Mouse (Mus musculus): ENCODE results near the gene Gm27029. TPM values are rescaled to one million over a fixed set of nuclear protein-coding genes. Genes with fewer than 3 reads are reported as not detected.
"Not testable (repeated sequence)": the region's sequence is repeated elsewhere in the genome, so short reads cannot be mapped to it uniquely, and the experiment has no call there.

Gm27029 gene
- polyA plus RNA-seq, 1 experiment from 2014 or later, result 9.3 TPM

- ATAC-seq (ENCODE audit: low FRiP score), result peak; percentile 1; the same call in 1 of the 2 replicates
- not testable (repeated sequence) for H3K9ac ChIP-seq (ENCODE audit: low read depth, low read length); H3K27ac ChIP-seq (ENCODE audit: low read depth, low read length); H3K36me3 ChIP-seq (ENCODE audit: control insufficient read depth, insufficient read depth, low read length); H3K27me3 ChIP-seq (ENCODE audit: control insufficient read depth, insufficient read depth, low read length); H3K4me1 ChIP-seq (replicated peaks; ENCODE audit: control insufficient read depth, insufficient read depth, low read length); H3K4me2 ChIP-seq (replicated peaks; ENCODE audit: low read depth, low read length); H3K9me3 ChIP-seq (ENCODE audit: control insufficient read depth, low read length); DNase-seq (ENCODE audit: low spot score)
- peak overlapping the region; percentile 88; the same call in 1 of the 2 replicates for H3K4me3 ChIP-seq (ENCODE audit: low read depth, low read length)
- WGBS, result 38% methylated on average over 14 of the region's 15 CpGs
Measured at GRCm38 (mm10) chr11:101441450-101442126, 17.0 kb upstream of the Gm27029 start.

DNA sequence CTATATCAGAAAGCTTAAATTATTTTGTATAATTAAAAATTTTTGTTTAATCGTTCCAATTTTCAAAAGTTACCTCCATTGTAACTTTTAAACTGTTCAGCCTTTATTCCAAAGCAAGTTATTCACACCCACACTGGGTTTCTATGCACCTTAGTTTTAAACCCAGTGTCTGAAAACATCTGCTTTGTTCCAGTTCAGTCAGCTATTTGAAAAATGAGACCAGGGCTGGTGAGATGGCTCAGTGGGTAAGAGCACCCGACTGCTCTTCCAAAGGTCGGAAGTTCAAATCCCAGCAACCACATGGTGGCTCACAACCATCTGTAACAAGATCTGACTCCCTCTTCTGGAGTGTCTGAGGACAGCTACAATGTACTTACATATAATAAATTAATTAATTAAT, 13.4 kb upstream of the Gm27029 start:
- not testable (repeated sequence) for DNase-seq (ENCODE audit: low spot score); H3K36me3 ChIP-seq (ENCODE audit: control insufficient read depth, insufficient read depth, low read length); H3K9ac ChIP-seq (ENCODE audit: low read depth, low read length); H3K9me3 ChIP-seq (ENCODE audit: control insufficient read depth, low read length); H3K27me3 ChIP-seq (ENCODE audit: control insufficient read depth, insufficient read depth, low read length); H3K27ac ChIP-seq (ENCODE audit: low read depth, low read length); H3K4me2 ChIP-seq (replicated peaks; ENCODE audit: low read depth, low read length); ATAC-seq (ENCODE audit: low FRiP score); H3K4me3 ChIP-seq (ENCODE audit: low read depth, low read length); H3K4me1 ChIP-seq (replicated peaks; ENCODE audit: control insufficient read depth, insufficient read depth, low read length)
- WGBS, result 59% methylated on average over 3 of the region's 3 CpGs

DNA sequence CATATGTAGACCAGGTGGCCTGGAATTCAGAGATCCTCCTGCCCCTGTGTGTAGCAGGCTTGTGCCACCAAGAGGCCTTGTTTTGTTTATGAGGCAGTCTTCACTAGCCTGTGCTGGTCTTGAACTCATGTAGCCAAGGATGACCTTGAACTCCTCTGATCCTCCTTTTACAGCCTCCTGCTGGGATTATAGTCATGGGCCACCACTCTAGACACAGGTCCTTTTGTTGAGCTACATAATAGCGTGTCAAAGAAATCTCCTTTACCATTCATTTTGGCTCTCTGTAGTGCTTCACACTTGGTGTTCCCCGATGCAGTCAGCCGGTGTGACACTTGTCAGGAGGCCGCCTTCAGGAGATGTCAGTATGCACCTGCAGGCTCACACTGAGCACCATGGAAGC, 12.3 kb upstream of the Gm27029 start:
- DNase-seq (ENCODE audit: low spot score) (no peak), ATAC-seq (ENCODE audit: low FRiP score) (no peak)
- no peak overlapping the region for H3K4me2 ChIP-seq (replicated peaks; ENCODE audit: low read depth, low read length)
- no peak overlapping the region for H3K9ac ChIP-seq (ENCODE audit: low read depth, low read length)
- no peaks in the 10 kb centered on the region for H3K4me1 ChIP-seq (replicated peaks; ENCODE audit: control insufficient read depth, insufficient read depth, low read length)
- no peaks in the 10 kb centered on the region for H3K9me3 ChIP-seq (ENCODE audit: control insufficient read depth, low read length)
- no peak overlapping the region for H3K27ac ChIP-seq (ENCODE audit: low read depth, low read length)
- H3K36me3 ChIP-seq (ENCODE audit: control insufficient read depth, insufficient read depth, low read length), result peaks cover 5% of the 10 kb centered on the region; the same call in 1 of the 2 replicates
- no peaks in the 10 kb centered on the region for H3K27me3 ChIP-seq (ENCODE audit: control insufficient read depth, insufficient read depth, low read length)
- 64% methylated on average over 4 of the region's 4 CpGs for WGBS
- no peak overlapping the region for H3K4me3 ChIP-seq (ENCODE audit: low read depth, low read length)

DNA sequence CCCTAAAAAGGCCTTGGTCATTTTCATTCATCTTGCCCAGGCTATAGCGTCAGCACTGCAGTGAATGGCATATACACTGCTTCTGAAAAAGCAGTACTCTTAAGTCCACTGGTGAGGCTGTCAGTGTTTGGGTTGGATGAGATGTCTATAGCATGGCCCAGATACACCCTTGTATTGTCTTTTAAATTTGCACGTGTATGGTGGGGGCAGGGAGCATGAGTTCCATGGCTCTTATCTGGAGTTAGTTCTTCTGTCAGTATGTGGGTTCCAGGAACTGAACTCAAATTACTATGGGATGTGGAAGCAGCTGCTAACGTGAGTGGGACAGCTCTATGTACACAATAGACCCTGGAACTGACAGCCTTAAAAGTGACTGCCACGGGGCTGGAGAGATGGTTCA, 11.2 kb upstream of the Gm27029 start:
- no peak for DNase-seq (ENCODE audit: low spot score)
- WGBS, result 83% methylated on average over 4 of the region's 4 CpGs
- Histone ChIP-seq H3K4me2 (replicated peaks; ENCODE audit: low read depth, low read length) (no peak overlapping the region), H3K27ac (ENCODE audit: low read depth, low read length) (no peak overlapping the region), H3K4me1 (replicated peaks; ENCODE audit: control insufficient read depth, insufficient read depth, low read length) (no peaks in the 10 kb centered on the region), H3K9ac (ENCODE audit: low read depth, low read length) (no peak overlapping the region), H3K36me3 (ENCODE audit: control insufficient read depth, insufficient read depth, low read length) (peaks cover 5% of the 10 kb centered on the region; the same call in 1 of the 2 replicates), H3K9me3 (ENCODE audit: control insufficient read depth, low read length) (no peaks in the 10 kb centered on the region), H3K4me3 (ENCODE audit: low read depth, low read length) (no peak overlapping the region), H3K27me3 (ENCODE audit: control insufficient read depth, insufficient read depth, low read length) (no peaks in the 10 kb centered on the region)
- no peak for ATAC-seq (ENCODE audit: low FRiP score)

DNA sequence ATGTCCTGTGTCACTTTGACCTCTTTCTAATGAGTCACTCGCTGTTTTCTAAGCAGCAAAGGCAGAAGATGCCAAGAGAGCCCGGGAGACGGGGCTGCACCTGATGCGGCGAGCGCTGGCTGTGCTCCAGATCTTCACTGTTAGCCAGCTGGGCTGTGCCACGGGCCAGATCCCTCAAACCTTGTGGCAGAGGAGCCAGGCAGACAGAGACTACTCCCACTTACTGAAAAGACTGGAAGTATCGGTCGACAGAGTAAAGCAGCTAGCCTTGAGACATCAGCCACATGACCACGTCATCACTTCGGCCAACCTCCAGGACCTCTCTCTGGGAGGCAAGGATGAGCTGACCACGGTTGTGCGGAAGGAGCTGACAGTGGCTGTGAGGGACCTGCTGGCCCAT, 8.8 kb upstream of the Gm27029 start:
- Histone ChIP-seq H3K4me2 (replicated peaks; ENCODE audit: low read depth, low read length) (no peak overlapping the region), H3K36me3 (ENCODE audit: control insufficient read depth, insufficient read depth, low read length) (peaks cover 14% of the 10 kb centered on the region; the same call in 1 of the 2 replicates)

GRCm38 (mm10) chr11:101431327-101431726, 6.7 kb upstream of the Gm27029 start:
- WGBS, result 94% methylated on average over 9 of the region's 9 CpGs
- no peak for DNase-seq (ENCODE audit: low spot score)
- Histone ChIP-seq H3K4me2 (replicated peaks; ENCODE audit: low read depth, low read length) (no peak overlapping the region), H3K36me3 (ENCODE audit: control insufficient read depth, insufficient read depth, low read length) (peaks cover 14% of the 10 kb centered on the region; the same call in 1 of the 2 replicates), H3K27ac (ENCODE audit: low read depth, low read length) (no peak overlapping the region), H3K9ac (ENCODE audit: low read depth, low read length) (no peak overlapping the region), H3K4me1 (replicated peaks; ENCODE audit: control insufficient read depth, insufficient read depth, low read length) (peaks cover under 1% of the 10 kb centered on the region), H3K4me3 (ENCODE audit: low read depth, low read length) (no peak overlapping the region), H3K27me3 (ENCODE audit: control insufficient read depth, insufficient read depth, low read length) (no peaks in the 10 kb centered on the region), H3K9me3 (ENCODE audit: control insufficient read depth, low read length) (no peaks in the 10 kb centered on the region)
- ATAC-seq (ENCODE audit: low FRiP score), result no peak

More for the DNA sequence above, 8.8 kb upstream of the Gm27029 start:
- H3K4me3 ChIP-seq (ENCODE audit: low read depth, low read length), result no peak overlapping the region
- no peak overlapping the region for H3K9ac ChIP-seq (ENCODE audit: low read depth, low read length)
- no peak overlapping the region for H3K27ac ChIP-seq (ENCODE audit: low read depth, low read length)
- no peaks in the 10 kb centered on the region for H3K27me3 ChIP-seq (ENCODE audit: control insufficient read depth, insufficient read depth, low read length)
- ATAC-seq (ENCODE audit: low FRiP score) (no peak), DNase-seq (ENCODE audit: low spot score) (no peak)
- H3K9me3 ChIP-seq (ENCODE audit: control insufficient read depth, low read length), result no peaks in the 10 kb centered on the region
- H3K4me1 ChIP-seq (replicated peaks; ENCODE audit: control insufficient read depth, insufficient read depth, low read length), result no peaks in the 10 kb centered on the region
- 91% methylated on average over 13 of the region's 13 CpGs for WGBS

DNA sequence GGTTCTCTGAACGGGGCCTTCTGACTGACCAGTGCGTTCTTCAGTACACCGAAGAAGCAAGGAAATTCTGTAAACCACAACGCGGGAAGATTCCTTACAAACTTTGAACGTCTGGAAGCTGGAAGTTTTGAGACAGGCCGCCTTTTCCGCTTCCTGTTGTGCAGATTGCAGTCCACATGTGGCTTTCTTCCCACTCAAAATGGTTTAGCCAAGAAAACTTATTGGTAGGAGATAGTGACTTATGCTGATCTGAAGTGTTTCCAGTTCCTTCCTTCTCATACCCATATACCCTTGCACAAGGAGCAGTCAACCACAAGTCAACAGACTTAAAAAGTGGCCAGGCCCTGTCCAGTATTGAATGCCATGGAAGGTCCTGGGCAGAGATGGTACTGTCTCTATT, 1.6 kb upstream of the Gm27029 start:
- WGBS, result 66% methylated on average over 8 of the region's 8 CpGs
- no peak overlapping the region; the same call in 1 of the 2 replicates for H3K9ac ChIP-seq (ENCODE audit: low read depth, low read length)

DNA sequence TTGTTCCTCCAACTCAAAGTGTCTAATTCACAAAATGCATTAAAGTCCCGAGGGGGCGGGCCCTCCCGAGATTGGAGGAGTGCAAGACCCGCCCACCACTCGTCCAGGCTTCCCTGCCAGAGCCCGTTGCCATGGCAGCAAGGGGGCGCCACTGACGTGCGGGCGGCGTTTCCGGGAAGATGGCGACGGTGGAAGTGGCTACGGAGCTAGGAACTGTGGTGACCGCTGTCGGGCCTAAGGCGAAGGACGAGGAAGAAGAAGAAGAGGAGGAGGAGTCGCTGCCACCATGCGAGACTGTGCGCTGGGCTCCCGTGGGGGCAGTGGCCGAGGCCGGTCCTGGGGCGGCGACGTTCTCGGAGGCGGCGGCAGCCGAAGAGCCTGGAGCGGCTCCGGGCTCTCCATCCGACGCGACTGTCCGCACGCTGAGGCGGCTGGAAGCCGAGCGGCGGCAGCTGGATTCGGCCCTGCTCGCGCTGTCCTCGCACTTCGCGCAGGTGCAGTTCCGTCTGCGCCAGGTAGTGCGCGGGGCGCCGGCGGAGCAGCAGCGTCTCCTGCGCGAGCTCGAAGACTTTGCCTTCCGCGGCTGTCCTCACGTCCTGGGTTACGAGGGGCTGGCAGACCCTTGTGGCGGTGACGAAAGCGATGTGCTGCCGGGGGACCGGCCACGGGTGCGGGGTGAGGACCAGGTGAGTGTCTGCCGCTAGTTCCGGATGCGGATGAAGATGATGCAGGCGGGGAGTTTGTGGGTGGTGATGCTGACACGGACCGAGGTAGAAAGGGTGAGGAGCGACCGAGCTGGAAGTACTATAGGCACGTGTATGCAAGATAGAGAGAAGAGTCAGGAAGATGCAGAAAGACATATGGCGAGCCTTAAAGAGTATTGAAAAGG, 573 bp upstream of the Gm27029 start, which contains the start of the genes Rundc1 and Ptges3l:
Rundc1 (plus strand) TSS at position 161 of the 889 bp plus-strand sequence.
Ptges3l (minus strand) TSS at position 409 of the 889 bp plus-strand sequence.
- peak; percentile 99 for DNase-seq (ENCODE audit: low spot score)
- WGBS, result under 1% methylated on average over 68 of the region's 81 CpGs
- peak; percentile 91 for ATAC-seq (ENCODE audit: low FRiP score)
- peak within 1 kb of the TSS; percentile 94 for H3K4me2 ChIP-seq (replicated peaks; ENCODE audit: low read depth, low read length)
- H3K9me3 ChIP-seq (ENCODE audit: control insufficient read depth, low read length), result no peaks in the 10 kb centered on the region
- H3K27ac ChIP-seq (ENCODE audit: low read depth, low read length), result peak within 1 kb of the TSS; percentile 75
- H3K36me3 ChIP-seq (ENCODE audit: control insufficient read depth, insufficient read depth, low read length), result peaks cover 7% of the 10 kb centered on the region; the same call in 1 of the 2 replicates
- H3K4me1 ChIP-seq (replicated peaks; ENCODE audit: control insufficient read depth, insufficient read depth, low read length), result peaks cover 7% of the 10 kb centered on the region
- no peaks in the 10 kb centered on the region for H3K27me3 ChIP-seq (ENCODE audit: control insufficient read depth, insufficient read depth, low read length)
- H3K4me3 ChIP-seq (ENCODE audit: low read depth, low read length), result peak within 1 kb of the TSS; percentile 97
- peak within 1 kb of the TSS; percentile 81 for H3K9ac ChIP-seq (ENCODE audit: low read depth, low read length)

More for the DNA sequence above, 1.6 kb upstream of the Gm27029 start:
- H3K4me3 ChIP-seq (ENCODE audit: low read depth, low read length), result peak overlapping the region; percentile 97
- peaks cover 7% of the 10 kb centered on the region for H3K4me1 ChIP-seq (replicated peaks; ENCODE audit: control insufficient read depth, insufficient read depth, low read length)
- DNase-seq (ENCODE audit: low spot score), result no peak
- peak overlapping the region; percentile 94 for H3K4me2 ChIP-seq (replicated peaks; ENCODE audit: low read depth, low read length)
- H3K36me3 ChIP-seq (ENCODE audit: control insufficient read depth, insufficient read depth, low read length), result peaks cover 9% of the 10 kb centered on the region; the same call in 1 of the 2 replicates
- no peak for ATAC-seq (ENCODE audit: low FRiP score)
- H3K9me3 ChIP-seq (ENCODE audit: control insufficient read depth, low read length), result no peaks in the 10 kb centered on the region
- H3K27me3 ChIP-seq (ENCODE audit: control insufficient read depth, insufficient read depth, low read length), result no peaks in the 10 kb centered on the region
- no peak overlapping the region for H3K27ac ChIP-seq (ENCODE audit: low read depth, low read length)
